Mouse (Mus musculus) embryo, embryonic 9.5 days (tissue): ENCODE measurements around the gene Nadk2.

Source experiments
- DNase-seq: peaks from one replicate; pipeline ENCODE4 v3.0.0-alpha.2; 2017; ENCODE audit errors: extremely low spot score

The Nadk2 gene

DNA sequence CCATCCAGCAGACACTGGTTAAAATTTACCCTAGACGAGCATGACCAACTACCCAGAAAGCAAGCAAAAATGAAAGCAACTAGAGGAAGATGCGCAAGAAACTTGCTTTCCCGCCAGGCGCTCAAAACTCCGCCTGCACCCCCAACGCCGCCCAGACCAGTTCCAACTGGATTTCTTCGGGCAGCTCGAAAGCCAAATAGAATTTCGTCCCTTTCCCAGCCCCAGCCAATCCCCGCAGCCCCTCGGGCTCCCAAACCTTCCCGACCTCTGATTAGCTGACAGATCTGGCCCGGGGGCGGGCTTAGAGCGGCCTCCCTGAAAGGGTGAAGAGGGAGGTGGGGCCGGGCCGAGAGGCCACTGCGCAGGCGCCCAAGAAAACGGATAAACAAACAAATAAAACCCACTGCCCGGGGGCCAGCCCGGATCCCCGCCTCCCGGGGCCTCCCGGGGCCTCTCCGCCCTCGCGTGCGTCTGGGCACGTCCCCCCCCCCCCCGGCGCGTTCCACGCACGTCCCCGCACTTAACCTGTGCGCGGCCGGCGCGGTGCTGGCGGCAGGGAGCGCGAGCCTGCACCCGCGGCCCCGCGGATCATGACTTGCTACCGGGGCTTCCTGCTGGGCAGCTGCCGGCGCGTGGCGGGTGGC, at the start of gene Nadk2:
TSS of gene Nadk2 (plus strand) at position 349 of the 644 bp plus-strand sequence.
- peak; percentile 99 for DNase-seq

DNA sequence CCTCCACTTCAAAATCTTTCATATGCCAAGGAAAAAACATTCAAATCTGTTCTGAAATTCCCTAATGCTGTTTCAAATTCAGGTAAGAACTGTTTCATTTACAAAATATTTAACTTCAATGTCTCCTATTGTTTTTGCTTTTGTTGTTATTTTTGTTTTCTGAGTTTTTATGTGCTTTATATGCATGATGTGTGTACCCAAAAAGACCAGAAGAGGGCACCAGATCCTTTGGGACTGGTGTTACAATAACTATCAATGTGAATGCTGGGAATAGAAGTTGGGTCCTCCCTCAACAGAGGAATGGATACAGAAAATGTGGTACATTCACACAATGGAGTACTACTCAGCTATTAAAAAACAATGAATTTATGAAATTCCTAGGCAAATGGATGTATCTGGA, 15.4 kb upstream of the Nadk2 start:
- no peak for DNase-seq

DNA sequence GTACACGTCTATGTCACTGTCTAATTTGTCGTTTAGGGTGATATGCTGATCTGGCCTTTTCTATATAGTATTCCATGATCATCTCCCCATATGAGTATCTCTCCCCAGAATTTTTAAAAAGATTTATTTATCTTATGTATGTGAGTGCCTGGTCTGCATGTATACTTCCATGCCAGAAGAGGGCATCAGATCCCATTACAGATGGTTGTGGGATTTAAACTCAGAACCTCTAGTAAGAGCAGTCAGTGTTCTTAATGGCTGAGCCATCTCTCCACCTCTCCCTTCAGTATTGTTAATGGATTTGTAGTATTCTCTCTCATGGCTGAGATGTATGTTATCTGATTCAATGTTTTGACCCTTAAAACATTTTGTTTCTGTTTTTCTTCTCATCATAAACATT, 11.2 kb upstream of the Nadk2 start:
- no peak for DNase-seq

DNA sequence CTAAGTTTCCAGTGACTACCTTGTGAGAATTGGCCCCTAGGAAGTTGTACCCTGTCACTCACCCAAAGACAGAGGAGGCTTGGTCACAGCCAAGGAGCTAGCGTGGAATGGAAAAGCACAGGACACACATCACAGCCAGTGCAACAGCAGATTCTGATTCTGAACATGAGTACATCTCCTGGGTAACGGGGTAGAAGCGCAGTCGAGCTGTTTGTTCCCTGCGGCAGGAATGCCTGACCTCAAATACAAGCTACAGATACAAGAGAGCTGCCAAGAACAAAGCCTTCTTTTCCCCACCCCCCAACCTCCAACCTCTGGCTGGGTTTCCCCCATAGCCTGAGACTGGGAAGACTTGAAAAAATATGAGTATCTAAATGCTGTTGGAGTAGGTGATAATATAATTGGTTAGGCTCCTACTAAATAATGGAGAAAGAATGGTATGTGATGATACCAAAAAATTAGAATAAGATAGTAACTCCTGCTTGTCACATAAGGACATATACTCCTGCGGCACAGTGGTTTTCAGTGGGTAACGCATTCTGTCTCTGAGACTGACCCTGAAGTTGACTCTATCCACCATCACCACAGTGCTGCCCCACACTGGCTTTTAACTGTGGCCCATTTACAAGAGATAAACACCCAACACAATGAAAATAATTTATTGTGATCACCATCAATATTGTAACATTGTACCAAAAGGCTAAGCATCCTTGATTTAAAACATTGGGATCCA, 9.7 kb upstream of the Nadk2 start:
- no peak for DNase-seq

DNA sequence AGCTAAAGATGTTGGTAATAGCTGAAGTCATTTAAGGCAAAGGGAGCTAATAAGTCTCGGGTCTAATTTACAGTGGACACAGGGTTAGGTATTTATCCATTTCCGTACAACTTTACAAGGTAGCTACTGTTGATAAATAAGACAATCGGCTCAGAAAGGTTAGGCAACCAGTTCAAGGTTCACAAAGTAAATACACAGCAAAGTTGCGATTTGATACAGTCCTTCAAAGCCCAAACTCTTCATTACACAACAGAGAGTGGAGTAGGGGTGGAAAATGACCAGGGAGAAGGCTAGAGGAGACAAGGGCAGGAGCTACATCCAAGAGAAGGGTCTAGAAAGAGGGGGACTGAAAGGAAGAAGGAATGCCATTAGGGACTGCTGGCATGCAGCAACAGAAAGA, 2.2 kb upstream of the Nadk2 start:
- DNase-seq = no peak

DNA sequence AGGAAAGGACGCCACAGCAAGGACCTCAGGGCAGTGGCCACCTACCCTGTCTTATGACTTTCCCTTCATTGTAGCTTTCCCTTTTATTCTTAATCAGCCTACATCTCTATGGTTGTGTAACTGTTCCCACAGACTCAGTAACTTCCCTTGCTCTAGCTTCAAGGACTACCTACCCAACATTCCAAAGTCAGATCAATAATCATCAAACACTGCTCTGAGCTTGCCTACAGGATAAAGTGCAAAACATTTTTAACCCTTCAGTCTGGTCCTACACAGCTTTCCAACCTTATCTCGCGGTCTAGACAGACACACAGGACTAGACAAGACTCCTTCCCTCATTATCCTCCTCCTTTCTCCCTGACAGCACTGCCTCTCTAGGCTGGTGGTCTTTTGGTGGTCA, 707 bp upstream of the Nadk2 start:
- DNase-seq = no peak

DNA sequence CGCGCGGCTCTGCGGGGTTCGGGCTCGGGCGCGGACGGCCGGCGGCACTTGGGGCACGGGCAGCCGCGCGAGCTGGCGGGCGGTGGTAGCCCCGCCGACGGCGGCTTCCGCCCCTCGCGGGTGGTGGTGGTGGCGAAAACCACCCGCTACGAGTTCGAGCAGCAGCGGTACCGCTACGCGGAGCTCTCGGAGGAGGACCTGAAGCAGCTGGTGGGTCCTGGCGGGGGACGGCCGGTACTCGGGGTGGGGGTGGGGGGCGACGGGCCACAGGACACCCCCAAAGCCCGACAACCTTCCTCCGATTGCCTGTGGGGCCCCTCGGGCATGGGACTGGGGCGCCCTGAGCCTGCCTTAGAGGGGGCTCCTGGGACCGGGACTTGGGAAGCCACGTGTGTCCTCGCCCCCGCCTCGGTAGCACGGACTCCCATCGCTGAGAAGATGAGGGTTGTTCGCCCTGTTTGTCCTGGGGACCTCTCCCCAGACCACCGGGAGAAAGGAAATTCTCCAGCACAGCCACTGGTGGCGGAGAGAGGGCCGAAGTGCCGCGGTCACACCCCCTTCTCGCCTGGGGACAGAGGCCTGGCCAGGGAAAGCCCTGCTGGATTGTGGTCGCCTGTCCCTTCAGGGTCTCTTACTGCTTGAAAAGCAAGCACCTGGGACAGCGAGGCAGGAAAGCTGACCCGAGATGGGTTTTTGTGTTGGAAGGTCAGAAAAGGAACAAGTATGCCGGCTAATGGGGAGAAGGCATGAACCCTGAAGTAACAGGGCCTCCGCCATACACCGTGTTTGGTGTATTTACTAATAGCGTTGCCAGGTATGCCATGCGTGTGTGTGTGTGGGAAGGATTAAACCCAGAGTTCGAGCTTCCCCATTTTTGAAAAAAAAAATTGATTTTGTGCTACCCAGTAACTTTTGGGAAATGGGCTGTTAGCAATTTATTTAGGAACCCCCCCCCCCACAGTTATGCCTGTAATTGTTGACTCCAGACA, 790 bp downstream of the Nadk2 start:
- DNase-seq = peak; percentile 74

DNA sequence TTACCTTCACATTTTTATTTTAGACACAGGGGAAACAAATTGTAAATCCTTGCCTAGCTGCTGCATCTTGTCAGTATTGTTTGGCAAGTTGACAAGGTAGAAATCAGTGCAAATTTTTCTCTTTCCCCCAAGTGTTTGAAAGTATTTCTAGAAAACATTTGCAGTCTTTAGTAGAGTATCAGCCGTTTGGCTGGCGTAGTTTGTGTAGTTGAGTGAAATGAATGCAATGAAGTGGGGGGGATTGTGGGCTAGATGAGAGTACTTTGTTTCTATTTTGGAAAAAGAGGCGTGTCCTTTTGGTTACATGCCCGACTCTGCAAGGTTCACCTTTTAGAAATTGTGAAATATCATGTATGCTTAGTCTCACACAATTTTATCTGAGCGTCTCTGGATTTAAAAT, 1.6 kb downstream of the Nadk2 start:
- no peak for DNase-seq

DNA sequence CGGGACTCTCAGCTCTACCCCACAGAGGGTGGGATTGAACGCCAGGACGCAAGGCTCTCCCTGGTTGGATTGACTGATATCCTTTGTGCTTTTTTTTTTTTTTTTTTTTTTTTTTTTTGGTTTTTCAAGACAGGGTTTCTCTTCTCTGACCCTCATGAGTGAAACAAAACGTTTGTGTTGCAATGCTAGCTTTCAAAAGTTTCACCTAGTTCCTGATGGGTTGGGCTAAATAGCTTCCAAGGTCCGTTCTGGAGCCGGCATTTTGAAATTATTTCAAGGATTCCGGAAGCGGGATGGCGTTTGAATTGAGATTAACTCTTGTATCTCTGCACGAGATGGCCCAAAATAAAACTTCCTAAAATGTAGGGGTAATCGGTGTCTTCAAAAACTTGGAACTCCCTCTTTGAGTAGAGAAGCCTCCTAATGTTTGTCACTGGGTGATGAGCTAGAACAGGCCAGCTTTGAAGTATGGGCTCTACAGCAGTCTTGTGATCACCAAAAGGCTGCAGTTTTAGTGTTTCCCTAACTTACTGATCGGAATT, 2.1 kb downstream of the Nadk2 start:
- DNase-seq = no peak

DNA sequence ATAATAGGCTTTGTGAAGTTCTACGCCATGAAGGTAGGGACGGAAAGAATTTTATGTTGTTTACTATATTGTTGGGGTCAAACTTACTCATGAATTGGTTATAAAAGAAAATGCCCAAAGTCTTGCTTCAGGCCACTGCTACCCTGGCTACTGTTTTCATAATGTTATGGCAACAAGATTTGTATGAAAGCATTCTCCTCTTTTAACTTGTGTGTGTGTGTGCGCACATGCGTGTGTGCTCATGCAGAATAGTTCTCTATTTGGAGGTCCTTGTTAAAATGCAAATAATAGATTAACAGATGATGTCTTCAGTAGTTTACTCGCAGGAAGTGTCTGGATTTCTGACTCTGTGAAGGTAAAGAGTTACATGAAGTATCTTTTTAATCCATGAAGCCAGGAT, 2.6 kb downstream of the Nadk2 start:
- DNase-seq = no peak

DNA sequence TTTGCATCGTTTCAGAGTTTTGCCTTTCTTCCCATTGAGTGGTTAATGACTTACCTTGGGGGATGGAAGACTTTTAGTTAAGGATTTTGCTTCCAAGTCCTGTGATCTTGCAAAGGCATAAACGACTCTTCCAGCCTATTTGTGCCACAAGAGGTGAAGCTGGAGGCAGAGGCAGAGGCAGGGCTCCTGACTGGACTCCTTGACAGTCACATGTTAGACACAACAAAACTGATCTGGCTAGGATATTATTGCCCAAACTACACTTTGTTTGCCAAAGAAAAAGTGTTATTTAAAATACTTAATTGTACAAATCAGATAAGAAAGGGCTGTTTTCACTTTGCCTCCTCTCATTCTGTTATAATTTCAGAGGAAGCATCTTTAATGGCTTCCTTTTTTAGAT, 3.1 kb downstream of the Nadk2 start:
- no peak for DNase-seq

DNA sequence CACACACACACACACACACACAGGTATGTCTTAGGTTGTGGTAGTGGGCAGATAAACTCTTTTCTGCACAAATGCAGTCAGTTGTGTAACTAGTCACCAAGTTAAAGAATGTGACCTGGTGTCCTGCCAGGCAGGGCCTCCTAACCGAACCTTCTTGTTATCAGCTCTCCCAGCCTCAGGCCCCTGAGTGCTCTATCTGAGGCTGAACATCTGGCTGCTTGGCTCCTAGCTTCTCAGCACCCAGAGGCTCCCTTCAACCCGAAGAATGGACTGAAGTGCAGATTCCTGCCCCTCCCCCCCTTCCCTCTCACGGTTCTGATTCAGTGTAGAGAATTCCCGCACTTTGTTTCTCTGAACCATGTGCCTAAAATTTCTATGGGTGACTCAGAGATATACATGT, 3.6 kb downstream of the Nadk2 start:
- no peak for DNase-seq

DNA sequence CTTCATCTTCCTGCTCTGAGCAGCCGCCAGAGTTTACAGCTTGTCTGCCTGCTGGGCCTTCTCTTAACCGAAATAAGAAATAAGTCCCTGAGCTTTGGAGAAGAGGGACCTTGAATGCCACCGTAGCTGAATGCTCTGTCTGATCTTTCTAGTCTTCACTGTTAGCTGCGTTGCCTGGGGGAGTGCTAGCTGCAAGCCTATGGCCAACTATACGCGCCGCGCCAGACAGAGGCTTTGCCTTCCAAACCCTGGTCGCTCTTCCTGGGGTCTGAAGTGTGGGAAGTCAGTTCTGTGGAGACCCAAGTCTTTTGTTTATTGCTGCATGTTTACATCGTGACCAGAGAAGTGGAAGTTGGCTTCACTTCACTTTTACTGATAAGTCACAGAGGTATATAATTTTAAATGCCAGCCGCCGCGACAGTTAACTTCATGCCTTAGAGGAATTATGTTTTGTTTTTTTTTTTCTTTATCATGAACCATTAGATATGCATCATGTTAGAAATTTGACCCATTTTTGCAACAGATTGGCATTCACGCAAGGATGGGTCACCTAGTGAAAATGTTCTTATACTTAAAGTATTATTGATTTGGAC, 4.6 kb downstream of the Nadk2 start:
- no peak for DNase-seq

DNA sequence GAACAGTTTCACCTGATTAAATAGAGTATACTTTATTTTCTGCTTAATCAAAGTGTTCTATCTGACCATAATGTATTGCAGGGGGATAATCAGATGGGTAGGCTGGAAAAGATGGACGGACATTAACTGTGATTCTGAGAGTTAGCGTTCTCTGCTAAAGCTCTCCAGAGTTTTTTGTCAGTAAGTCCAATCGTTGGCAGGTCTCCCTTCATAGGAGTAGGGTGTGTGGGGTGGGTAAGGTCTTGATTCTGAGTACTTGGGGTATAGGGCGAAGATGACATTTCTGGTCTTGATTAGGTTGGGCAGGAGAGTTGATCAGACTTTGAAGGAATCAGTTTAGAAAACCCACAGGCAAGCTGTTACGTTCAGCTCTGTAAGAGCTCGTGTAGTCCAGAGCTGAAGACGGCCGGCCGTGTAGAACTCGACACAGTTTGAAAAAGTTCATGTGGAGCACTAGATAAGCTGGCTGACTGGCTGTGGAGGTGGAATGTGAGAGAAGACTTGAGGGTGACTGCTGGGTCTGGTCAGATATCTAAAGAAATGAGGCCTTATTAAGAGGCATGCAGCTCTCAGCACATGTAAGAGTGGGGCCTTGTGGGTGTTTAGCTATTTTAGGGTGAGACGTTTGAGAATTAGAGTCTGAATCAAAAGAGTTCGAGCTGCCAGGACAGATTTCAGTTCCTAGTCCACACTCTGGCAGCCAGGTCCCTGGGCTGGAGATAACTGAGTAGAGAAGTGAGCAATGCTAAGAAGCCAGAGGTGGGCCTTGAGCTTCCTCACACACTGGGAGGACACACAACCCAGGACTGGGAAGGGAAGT, 7.6 kb downstream of the Nadk2 start:
- no peak for DNase-seq

DNA sequence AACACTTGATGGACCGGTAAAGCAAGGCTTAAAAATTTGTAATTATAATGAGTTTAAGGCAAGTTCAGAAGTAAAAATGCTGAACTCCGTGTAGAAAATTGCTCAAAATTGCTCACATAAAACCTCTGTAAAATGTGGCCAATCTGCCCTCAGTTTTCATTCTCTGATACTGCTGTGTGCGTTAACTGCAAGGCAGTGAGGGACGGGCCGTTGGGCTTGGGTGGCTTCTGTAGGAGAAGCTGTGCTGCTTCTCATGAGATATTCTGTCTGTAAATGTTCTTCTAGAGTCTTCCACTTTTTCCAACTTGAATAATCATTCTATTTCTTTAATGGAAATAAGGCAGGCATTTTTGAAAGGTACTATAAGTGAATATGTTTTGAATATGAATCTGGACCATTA, 8.6 kb downstream of the Nadk2 start:
- DNase-seq = no peak

DNA sequence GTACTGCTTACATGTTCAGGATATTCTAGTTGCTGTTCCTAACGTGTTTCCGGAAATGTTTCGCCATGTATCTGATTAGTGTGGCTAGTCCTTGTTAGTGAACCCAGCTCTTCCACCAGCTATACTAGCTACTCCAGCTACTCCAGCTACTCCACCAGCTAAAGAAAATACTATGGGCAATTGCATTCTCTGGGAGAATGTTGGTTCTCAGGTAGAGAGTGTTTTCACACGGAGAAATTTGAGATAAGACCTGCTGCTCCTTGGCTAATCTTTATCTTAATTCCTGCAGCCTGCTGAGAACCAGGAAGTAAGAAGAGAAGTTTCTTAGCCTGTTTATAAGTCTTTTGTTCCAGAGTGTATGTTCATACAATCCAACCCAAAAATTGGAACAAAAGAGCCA, 9.1 kb downstream of the Nadk2 start:
- no peak for DNase-seq

DNA sequence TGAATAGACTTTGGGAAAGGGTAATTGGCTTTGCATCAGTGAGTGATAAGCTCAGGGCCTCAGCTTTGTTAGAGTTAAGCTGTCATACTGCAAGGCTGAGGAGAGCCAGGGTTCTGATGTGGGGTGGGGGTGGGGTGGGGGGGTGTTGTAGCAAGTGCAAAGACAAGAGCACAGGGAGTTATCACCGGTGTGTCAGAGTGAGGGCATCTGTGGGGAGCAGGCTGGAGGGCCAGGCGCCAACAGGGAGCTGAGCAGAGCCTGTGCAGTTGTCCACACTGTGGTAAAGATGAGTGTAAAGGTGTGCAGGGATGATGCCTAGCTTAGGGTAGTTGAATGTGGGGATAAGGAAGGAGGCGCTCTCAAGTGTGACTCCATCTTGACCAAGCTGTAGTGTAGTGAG, 10.2 kb downstream of the Nadk2 start:
- no peak for DNase-seq

DNA sequence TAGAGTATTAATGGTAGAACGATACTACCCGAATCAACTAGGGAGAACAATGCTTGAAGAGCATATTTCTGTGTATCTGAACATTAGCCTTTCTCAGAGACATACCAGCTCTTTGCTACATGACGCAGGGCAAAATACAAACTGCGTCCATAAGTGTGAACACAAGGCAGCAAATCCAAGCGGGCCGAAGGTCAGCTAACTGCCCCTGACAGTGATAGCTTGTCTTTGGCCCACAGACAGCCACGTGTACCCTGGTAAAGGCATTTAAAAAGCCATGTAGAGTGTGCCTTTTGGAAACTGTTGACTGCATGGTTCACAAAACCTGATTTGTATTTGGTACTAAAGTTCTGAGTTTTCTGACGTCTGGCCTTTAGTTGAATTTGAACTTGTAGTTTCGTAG, 11.7 kb downstream of the Nadk2 start:
- DNase-seq = no peak

DNA sequence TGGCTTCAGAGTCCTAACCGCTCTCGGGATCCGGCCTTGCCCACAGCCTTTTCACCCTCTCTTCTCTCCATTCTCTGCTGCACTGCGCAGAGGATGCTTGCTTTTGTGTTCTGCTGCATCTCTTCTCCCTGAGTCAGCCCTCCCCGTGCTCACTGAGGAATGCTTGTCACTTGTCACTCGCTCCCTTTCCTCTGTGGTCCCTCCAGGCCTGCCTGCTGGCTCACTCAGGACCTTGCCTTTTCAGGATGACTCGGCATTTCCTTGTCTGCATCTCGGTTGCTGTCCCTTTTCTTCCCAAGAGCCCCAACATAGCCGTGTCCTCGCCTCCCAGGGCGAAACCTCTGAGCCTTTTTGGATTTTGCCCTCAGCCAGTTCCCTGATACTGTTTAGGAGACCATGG, 15.8 kb downstream of the Nadk2 start:
- no peak for DNase-seq

DNA sequence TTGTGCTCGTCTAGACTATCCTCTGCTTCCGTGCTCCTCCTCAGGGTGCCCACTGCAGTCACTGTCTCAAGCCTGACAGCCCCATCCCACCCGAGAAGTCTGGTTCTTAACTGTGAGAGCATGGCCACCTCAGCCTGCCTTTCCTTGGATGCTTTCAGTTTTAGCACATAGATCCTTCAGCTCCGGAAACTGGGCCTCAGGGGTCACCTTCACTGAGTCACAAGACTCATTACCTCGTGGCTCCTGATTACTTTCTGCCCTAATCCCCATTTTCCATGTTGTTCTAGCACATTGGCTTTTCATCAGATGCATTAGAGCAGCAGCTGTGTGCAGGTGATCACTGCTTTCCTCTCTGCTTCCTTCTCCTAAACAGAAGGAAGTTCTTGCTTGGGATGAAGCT, 16.4 kb downstream of the Nadk2 start:
- DNase-seq = no peak
